Mouse (Mus musculus) spleen, adult 12 weeks (tissue): ENCODE results near the gene Fli1.

Source experiments
- DNase-seq: peaks from one replicate; pipeline ENCODE4 v3.0.0; 2022; ENCODE audit warnings: low spot score

Fli1 gene

GRCm38 (mm10) chr9:32468313-32468712 is 74.3 kb downstream of the Fli1 start:
- DNase-seq, result no peak

DNA sequence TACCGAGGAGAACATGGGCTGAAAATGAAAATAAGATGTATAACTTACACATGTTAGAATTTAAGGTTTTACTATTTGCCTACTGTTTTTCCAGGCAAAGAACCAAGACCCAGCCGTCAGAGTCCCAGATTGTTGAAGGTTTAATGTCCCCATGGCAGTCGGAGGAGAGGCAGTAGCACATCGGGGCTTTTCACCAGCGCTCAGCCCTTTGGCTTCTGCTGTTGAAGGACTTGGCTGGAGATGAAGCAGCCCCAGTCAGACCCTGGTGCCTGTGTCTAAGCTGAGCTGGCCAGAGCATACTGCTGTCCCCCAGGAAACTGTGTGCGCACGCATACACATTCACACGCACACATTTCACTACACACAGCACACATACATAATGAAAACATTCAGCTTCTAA is 75.2 kb downstream of the Fli1 start:
- DNase-seq, result no peak

- DNase-seq, result no peak
Measured at GRCm38 (mm10) chr9:32466861-32467260, 75.8 kb downstream of the Fli1 start.

- DNase-seq, result no peak
Measured at GRCm38 (mm10) chr9:32456707-32457106, 86.0 kb downstream of the Fli1 start.

GRCm38 (mm10) chr9:32450161-32450560 is 92.5 kb downstream of the Fli1 start:
- DNase-seq, result no peak

DNA sequence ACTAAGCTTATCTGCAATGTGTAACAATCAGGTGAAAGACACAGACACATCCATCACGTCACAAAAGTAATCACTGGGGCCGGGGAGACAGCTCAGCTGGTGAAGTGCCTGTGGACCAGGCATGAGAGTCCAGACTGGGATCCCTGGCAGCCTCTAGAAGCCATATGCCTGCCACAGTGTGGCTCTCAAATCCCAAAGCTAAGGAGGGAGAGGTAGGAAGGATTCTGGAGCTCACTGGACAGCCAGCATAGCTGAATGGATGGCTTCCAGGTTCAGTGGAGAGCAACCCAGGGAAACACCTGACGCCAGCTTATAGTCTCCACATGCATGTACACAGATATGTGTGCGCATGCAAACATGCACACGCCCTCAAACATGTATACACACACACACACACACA is 93.9 kb downstream of the Fli1 start:
- no peak for DNase-seq

GRCm38 (mm10) chr9:32445789-32446188 is 96.9 kb downstream of the Fli1 start:
- DNase-seq, result no peak

DNA sequence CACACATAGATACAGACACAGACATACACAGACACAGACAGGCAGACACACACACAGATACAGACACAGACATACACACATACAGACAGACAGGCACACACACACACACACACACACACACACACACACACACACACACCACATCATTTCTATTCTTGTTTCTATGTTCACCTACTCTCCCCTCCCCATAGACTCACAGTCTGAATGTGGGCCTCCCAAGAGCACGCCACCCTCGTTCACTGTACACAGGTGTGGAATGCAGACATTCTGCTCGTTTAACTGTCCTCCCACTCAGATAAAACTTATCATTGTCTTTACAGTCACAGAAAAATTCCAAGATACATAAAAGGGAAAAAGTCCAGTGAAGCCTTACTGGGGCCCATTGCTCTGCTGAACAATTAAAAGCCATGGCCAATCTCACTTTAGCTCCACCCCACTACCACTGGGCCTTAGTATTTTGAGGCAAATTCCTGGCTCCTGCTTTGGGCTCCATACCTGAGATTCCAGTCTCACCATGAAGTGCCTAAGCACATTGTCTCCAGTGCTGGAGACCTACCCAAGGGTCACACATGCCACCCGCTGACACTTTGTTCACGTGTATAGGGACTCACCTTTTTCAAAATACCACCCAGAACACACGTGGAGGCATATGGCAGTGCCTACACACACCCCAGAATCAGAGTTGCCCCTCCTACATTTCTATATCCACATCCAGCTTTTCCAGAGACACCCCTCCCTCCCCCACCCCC is 98.0 kb downstream of the Fli1 start:
- DNase-seq, result no peak

DNA sequence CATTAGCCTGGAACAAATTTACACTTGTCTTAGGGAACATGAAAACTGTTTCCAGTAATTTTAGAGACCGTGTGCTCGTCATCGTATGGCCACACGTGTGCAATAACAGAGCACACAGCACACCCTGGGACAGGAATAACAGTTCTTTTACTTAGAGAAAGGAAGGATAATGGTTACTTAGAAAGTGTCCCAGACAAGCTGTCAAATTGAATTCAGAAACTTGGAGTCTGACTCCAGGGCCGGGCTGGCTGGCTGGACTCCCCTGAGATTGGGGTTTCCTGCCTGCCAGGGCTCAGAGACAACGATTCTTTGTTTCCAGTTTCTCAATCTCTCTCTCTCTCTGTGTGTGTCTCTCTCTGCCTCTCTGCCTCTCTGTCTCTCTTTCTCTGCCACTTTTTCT is 98.8 kb downstream of the Fli1 start:
- DNase-seq, result no peak

DNA sequence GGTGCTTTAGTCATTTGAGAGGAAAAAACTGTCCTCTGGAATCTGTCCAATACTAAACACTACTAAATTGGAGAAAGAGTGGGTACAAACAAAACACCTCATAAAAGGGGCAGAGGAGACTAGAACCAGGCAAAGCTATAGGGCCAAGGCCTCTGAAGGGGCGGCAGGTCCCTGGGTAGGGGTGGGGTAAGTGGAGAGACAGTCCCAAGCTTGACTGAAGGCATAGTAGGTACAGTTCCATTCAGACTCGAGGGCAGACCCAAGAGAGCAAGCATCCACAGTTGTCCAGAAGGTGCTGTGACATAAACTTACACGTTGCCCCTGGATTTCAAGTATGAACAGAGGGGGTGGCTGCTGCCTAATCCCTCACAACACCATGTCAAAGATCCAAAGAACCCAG is 99.5 kb downstream of the Fli1 start:
- DNase-seq, result no peak

DNA sequence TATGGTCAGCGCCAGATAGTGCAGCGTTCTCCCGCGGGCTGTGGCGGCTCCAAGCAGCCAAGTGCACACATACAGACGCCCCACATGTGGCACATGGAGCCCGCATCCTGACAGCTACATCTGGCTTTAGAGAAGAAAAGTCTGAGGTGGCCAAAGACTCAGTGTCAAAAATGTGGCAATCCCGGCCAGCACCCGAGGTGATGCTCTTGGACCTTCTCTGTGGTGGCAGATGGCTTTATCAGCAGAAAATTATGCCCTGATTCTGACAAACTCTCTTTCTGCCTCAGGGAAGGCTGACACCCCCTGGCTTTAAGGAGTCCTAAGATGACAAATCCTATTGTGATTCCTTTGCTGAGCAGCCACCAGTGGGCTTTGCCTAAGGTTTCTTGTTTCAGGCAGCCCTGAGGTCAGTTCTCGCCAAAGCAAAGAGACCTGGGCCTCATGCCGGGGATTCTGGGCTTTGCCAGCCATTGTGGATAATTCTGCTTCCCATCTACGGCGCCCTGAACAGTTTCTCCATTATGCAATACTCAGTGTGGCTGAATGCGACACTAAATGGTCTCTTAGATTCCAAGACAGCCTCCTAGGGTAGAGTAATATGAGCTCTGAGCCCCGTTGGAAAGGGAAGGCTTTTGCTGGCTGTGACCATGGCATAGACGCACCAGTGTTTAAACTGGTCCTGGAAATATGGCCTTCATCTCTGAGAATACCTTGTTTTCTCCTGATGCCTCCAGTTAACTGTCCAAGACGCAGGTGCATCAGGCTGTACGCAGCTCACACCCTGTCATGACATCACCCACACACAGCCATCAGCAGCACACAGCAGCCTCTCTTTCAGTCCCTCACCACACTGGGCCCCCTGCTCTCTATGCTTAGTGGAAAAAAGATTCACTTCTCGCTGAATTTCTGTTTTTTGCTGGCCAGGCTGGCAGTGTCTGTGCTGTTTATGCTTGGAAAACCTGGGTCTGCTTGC is 108.1 kb downstream of the Fli1 start:
- no peak for DNase-seq

GRCm38 (mm10) chr9:32431061-32431460 is 111.6 kb downstream of the Fli1 start:
- DNase-seq, result no peak

- DNase-seq, result no peak
Measured at GRCm38 (mm10) chr9:32425321-32425720, 117.3 kb downstream of the Fli1 start.

- no peak for DNase-seq
Measured at GRCm38 (mm10) chr9:32420711-32421110, 122.0 kb downstream of the Fli1 start.

- DNase-seq, result no peak
Measured at GRCm38 (mm10) chr9:32417466-32418116, 125.1 kb downstream of the Fli1 start.

DNA sequence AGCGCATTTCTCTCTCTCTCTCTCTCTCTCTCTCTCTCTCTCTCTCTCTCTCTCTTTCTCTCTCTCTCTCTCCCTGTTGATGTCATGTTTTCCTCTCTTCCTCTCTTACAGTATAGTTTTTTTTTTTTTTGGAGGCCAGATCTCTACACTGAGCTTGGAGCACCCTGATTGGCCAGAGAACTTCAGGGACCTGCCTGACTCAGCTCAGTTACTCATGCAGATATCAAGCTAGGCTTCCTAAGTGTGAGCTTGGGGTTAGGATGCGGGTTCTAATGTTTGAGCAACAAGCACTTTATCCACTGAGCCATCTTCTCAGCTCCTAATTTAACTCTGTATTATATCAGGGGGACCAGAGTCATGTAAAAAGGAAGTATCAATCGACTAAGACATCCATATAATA is 126.7 kb downstream of the Fli1 start:
- DNase-seq, result no peak

DNA sequence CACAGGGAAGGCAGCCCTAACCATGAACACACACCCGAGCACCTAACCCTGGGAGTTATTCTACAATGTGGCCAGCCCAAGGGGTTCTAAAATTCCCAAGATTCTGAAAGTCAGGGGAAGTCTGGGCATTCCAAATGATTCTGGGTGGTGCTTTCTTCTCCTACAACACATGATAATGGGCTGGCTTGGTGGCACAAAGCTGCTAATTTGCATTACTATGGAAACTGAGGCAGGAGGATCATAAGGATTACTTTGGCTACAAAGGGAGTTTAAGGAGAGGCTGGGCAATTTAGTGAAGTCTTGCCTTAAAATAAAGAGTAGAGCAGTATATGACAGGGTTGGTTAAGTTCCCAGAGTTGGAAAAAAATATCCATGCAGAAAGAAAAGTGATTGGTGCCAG is 127.7 kb downstream of the Fli1 start:
- DNase-seq, result no peak

- DNase-seq, result no peak
Measured at GRCm38 (mm10) chr9:32412836-32413580, 129.7 kb downstream of the Fli1 start.

DNA sequence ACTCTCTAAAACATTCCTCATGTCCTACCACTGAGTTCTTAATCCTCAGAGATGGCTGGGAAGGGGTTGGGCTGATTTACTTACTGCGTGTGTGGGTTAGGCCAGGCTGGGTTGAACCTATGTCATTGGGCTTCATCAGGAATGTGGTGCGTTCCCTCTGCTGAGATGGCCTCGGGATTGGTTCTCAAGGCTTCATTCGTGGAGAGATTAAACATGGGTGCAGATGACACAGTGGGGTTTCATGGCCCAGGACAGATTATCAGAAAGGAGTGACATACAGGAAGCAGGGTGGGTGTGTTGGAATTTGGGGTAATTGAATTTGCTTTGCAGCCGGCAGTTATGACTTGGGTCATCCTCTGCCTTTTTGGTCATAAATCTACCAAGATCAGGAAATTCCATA is 131.2 kb downstream of the Fli1 start:
- no peak for DNase-seq

- no peak for DNase-seq
Measured at GRCm38 (mm10) chr9:32410671-32411070, 132.0 kb downstream of the Fli1 start.

DNA sequence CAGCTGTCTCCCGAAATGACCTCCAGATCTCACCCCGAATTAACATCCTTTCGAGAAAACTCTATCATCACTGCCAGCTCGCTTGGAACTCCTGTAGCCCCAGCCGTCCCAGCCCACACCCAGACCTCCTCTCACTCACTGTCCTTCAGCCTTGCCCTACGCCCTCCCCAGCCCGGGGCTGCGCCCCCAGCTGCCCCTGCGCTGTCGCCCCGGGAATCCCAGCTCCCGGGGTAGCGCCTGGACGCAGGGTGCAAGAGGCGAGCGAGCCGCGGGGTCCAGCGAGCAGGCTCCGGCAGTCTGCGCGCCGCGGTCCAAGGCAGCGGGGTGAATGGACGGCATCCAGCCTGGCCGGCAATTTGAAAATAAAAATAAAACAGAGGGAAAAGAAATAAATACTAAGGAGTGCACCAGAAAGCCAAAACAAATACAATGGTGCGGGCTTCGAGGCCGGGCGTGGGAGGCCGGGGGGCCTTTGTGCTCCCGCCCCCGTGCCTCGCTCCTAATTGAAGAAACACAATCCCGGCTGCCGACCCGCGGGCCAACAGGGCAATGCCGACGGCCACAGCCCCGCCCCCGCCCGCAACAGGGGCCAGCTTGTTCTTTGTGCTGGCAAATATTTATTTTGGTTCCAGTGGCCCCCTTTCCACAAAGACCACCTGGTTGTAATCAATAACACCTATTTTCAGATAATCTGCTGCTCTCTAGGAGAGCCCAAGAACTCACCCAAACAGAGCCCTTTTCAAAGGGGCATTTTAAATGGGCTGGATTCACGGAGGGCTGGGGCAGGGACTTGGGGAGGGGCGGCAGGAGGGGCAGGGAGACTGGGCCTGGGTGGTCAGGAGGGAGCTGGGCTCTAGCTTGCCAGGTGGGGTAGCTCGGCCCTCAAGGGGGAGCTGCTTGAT is 133.3 kb downstream of the Fli1 start:
- no peak for DNase-seq
